In the genomic region with DNA sequence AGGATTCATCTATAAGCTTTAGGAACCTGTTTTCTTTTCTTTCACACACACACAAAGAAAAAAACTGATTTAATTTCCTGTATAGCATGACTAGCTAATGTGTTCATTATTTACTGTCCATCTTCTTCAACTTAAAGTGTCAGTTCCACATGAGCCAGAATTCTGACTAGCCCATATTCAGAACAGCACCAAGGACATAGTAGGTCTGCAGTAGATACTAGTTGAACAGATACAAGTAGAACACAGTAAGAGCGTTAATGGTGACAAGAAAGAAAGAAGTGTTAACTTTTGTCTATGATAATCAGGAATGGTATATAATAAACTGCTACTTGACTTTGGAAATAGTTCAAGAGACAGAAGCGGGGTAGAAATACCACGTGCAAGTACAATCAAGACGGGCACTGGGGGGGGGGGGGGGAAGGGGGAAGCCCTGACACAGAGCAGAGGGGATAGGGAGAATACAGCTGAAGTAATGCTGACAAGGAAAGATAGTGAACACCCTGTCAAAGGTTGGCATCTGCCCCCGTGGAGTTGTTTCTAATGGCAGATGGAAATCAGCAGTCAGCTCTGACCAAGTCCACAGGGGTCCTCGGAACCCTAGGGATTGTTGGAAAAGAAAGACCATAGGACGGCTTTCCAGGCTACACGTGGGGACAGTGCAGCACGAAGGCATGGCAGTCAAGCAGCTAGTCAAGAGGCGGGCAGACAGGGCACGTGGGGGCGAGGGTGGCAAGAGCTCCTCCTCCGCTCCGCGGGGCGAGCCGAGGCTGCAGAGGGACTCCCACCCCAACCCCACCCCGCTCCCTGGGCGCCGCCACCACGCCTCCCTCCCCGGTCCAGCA, we compare ENCODE assay signal across 8 mouse cellular contexts. TPM values are rescaled to one million over a fixed set of nuclear protein-coding genes. Genes with fewer than 3 reads are reported as not detected.
A peak's percentile ranks its signal among the peaks of the same experiment; 100 is the strongest.
DNase-seq lines count a peak whose midpoint lies in the region; ATAC-seq lines count a peak whose summit lies in the region.

No protein-coding gene starts in this region.

- H3K9me3 ChIP-seq in heart, embryonic 12.5 days (replicated peaks), result no peaks in the 10 kb centered on the region
- no peaks in the 10 kb centered on the region for H3K9me3 ChIP-seq in hindbrain, embryonic 13.5 days
- no peaks in the 10 kb centered on the region for H3K9me3 ChIP-seq in midbrain, embryonic 12.5 days

- no peak for DNase-seq in heart, postnatal 14 days
- DNase-seq in left cerebral cortex, postnatal 25 days (ENCODE audit: low spot score in 2 of 2), result no peak
- no peak for DNase-seq in frontal cortex, adult 2 months (ENCODE audit: extremely low spot score in 1 of 2, low spot score in 1 of 2)
- DNase-seq in right cerebral cortex, postnatal 36 days (ENCODE audit: low spot score in 2 of 2), result no peak

- H3K4me2 ChIP-seq in heart, embryonic 12.5 days, result peak overlapping the region; percentile 87
- peak overlapping the region; percentile 74 for H3K4me2 ChIP-seq in hindbrain, embryonic 13.5 days
- peak overlapping the region; percentile 74 for H3K4me2 ChIP-seq in midbrain, embryonic 12.5 days (replicated peaks)

- intact Hi-C loops in heart, postnatal 14 days (cut with DNase I), result no loop called here
- intact Hi-C loops in left cerebral cortex, postnatal 25 days (cut with DNase I), result no loop called here

- peak; percentile 85 for ATAC-seq in heart, embryonic 12.5 days (ENCODE audit: insufficient number of reproducible peaks, low FRiP score)
- ATAC-seq in activated CD4-positive, CD25-positive, alpha-beta regulatory T cell, adult 4 months, result peak; percentile 31
- ATAC-seq in hindbrain, embryonic 13.5 days (ENCODE audit: low FRiP score), result peak; percentile 93
- ATAC-seq in midbrain, embryonic 12.5 days (ENCODE audit: low FRiP score, low read depth), result peak; percentile 87

- H3K27ac ChIP-seq in heart, embryonic 12.5 days (ENCODE audit: poor library complexity, severe bottlenecking), result peak overlapping the region; percentile 26; the same call in 1 of the 2 replicates
- peak overlapping the region; percentile 72; the same call in 1 of the 2 replicates for H3K27ac ChIP-seq in hindbrain, embryonic 13.5 days
- no peak overlapping the region for H3K27ac ChIP-seq in midbrain, embryonic 12.5 days (replicated peaks)

- no peaks in the 10 kb centered on the region for H3K36me3 ChIP-seq in heart, embryonic 12.5 days
- H3K36me3 ChIP-seq in hindbrain, embryonic 13.5 days, result no peaks in the 10 kb centered on the region; the same call in 1 of the 2 replicates
- no peaks in the 10 kb centered on the region for H3K36me3 ChIP-seq in midbrain, embryonic 12.5 days

- WGBS in heart, embryonic 12.5 days, result 14% methylated on average over 18 of the region's 22 CpGs
- 9% methylated on average over 22 of the region's 22 CpGs for WGBS in hindbrain, embryonic 13.5 days
- 13% methylated on average over 21 of the region's 22 CpGs for WGBS in midbrain, embryonic 12.5 days

- peak overlapping the region; percentile 70 for H3K4me3 ChIP-seq in heart, embryonic 12.5 days
- peak overlapping the region; percentile 79 for H3K4me3 ChIP-seq in hindbrain, embryonic 13.5 days
- H3K4me3 ChIP-seq in midbrain, embryonic 12.5 days, result peak overlapping the region; percentile 69

- H3K9ac ChIP-seq in heart, embryonic 12.5 days, result peak overlapping the region; percentile 73
- H3K9ac ChIP-seq in hindbrain, embryonic 13.5 days, result peak overlapping the region; percentile 73
- peak overlapping the region; percentile 65 for H3K9ac ChIP-seq in midbrain, embryonic 12.5 days (replicated peaks)

- peaks cover 4% of the 10 kb centered on the region; the same call in 1 of the 2 replicates for H3K4me1 ChIP-seq in heart, embryonic 12.5 days (replicated peaks)
- H3K4me1 ChIP-seq in hindbrain, embryonic 13.5 days (replicated peaks), result peaks cover 5% of the 10 kb centered on the region
- peaks cover 6% of the 10 kb centered on the region; the same call in 1 of the 2 replicates for H3K4me1 ChIP-seq in midbrain, embryonic 12.5 days

- no peaks in the 10 kb centered on the region for H3K27me3 ChIP-seq in heart, embryonic 12.5 days (replicated peaks)
- H3K27me3 ChIP-seq in hindbrain, embryonic 13.5 days, result no peaks in the 10 kb centered on the region
- H3K27me3 ChIP-seq in midbrain, embryonic 12.5 days, result no peaks in the 10 kb centered on the region

RNA-seq across cellular contexts. Expression of a gene that starts 0.6 kb away (rescaled TPM):
- polyA plus RNA-seq in heart, embryonic 12.5 days (2016; fragmentation: Nextera tagmentation; extraction: Ambion mirVana), result 5.8 and 6.4 TPM in 2 replicates
- total RNA-seq in heart, postnatal 14 days (2021), result 1 to 10 TPM; 2.5 to 3.3 TPM
- polyA plus RNA-seq in activated CD4-positive, CD25-positive, alpha-beta regulatory T cell, adult 4 months (2017; shearing (Covaris generic)), result 1 to 10 TPM; 7.1 to 8.7 TPM
- 6.9 and 7.2 TPM in 2 replicates for polyA plus RNA-seq in hindbrain, embryonic 13.5 days (2015; fragmentation: Nextera tagmentation; extraction: Ambion mirVana)
- polyA plus RNA-seq in midbrain, embryonic 12.5 days (2016; fragmentation: Nextera tagmentation; extraction: Ambion mirVana), result 6.2 and 7.1 TPM in 2 replicates
- 1 to 10 TPM; 2.8 to 5.1 TPM for total RNA-seq in left cerebral cortex, postnatal 25 days (2021)
- 3.5 and 3.9 TPM in 2 replicates for polyA plus RNA-seq in frontal cortex, adult 2 months (2012; rRNA removed)

RNA-seq across cellular contexts. Expression of a gene that starts 0.7 kb away (rescaled TPM):
- polyA plus RNA-seq in heart, embryonic 12.5 days (2016; fragmentation: Nextera tagmentation; extraction: Ambion mirVana), result 3.8 and 4.7 TPM in 2 replicates
- total RNA-seq in heart, postnatal 14 days (2021), result 1 to 10 TPM; 6.2 to 7.6 TPM
- polyA plus RNA-seq in activated CD4-positive, CD25-positive, alpha-beta regulatory T cell, adult 4 months (2017; shearing (Covaris generic)), result 10 to 100 TPM; 31.4 to 37.2 TPM
- 1.9 and 2.4 TPM in 2 replicates for polyA plus RNA-seq in hindbrain, embryonic 13.5 days (2015; fragmentation: Nextera tagmentation; extraction: Ambion mirVana)
- 2.5 and 3.1 TPM in 2 replicates for polyA plus RNA-seq in midbrain, embryonic 12.5 days (2016; fragmentation: Nextera tagmentation; extraction: Ambion mirVana)
- total RNA-seq in left cerebral cortex, postnatal 25 days (2021), result 1 to 10 TPM; 1.7 to 2.1 TPM
- polyA plus RNA-seq in frontal cortex, adult 2 months (2012; rRNA removed), result 2.1 and 2.6 TPM in 2 replicates

RNA-seq across cellular contexts. Expression of a gene that starts 46.9 kb away (rescaled TPM):
- polyA plus RNA-seq in heart, embryonic 12.5 days (2016; fragmentation: Nextera tagmentation; extraction: Ambion mirVana), result 48.0 and 48.7 TPM in 2 replicates
- total RNA-seq in heart, postnatal 14 days (2021), result 10 to 100 TPM; 24.3 to 24.6 TPM
- 10 to 100 TPM; 52.6 to 60.0 TPM for polyA plus RNA-seq in activated CD4-positive, CD25-positive, alpha-beta regulatory T cell, adult 4 months (2017; shearing (Covaris generic))
- polyA plus RNA-seq in hindbrain, embryonic 13.5 days (2015; fragmentation: Nextera tagmentation; extraction: Ambion mirVana), result 92.3 and 94.9 TPM in 2 replicates
- polyA plus RNA-seq in midbrain, embryonic 12.5 days (2016; fragmentation: Nextera tagmentation; extraction: Ambion mirVana), result 93.7 and 98.6 TPM in 2 replicates
- total RNA-seq in left cerebral cortex, postnatal 25 days (2021), result 10 to 100 TPM; 39.5 to 49.7 TPM
- polyA plus RNA-seq in frontal cortex, adult 2 months (2012; rRNA removed), result 49.6 and 58.2 TPM in 2 replicates

Comparison
In these comparisons a context has a peak if more than half of its experiments do, and no peak if none do; other contexts are left out.
1. ATAC-seq: peak in every context shown above with its lines; median percentile 93 in hindbrain, embryonic 13.5 days; 87 in midbrain, embryonic 12.5 days; 85 in heart, embryonic 12.5 days; 31 in activated CD4-positive, CD25-positive, alpha-beta regulatory T cell, adult 4 months.